Mouse (Mus musculus) CH12.LX (cell line): ENCODE data around the gene Mrpl39.

ENCODE experiments used
- CTCF ChIP-seq, 2 experiments: IDR thresholded peaks in 1 of 2; conservative IDR thresholded peaks in 1 of 2; 2 replicates each; pipeline ENCODE4 v1.5.1; 2011 to 2012; ENCODE audit warnings: low read depth in 2 of 2, low read length in 2 of 2, improper control_type of control experiment in 1 of 2, inconsistent platforms in 1 of 2, mild to moderate bottlenecking in 1 of 2, moderate library complexity in 1 of 2
- SIN3A ChIP-seq: IDR thresholded peaks from 2 replicates; pipeline ENCODE4 v1.6.1; 2012; ENCODE audit warnings: low read length, improper control_type of control experiment, inconsistent platforms
- ZMIZ1 ChIP-seq: IDR thresholded peaks from 2 replicates; pipeline ENCODE4 v1.6.1; 2012; ENCODE audit warnings: low read depth, mild to moderate bottlenecking, inconsistent platforms, low read length, improper control_type of control experiment

- TF ChIP-seq SIN3A (no peak), CTCF (conservative IDR thresholded peaks at IDR 0.05 in 1 of 2, IDR thresholded peaks at IDR 0.05 in 1 of 2; ENCODE audit: low read depth in 2 of 2, low read length in 2 of 2) (no peak), ZMIZ1 (no peak; the same call in 1 of the 2 replicates)
Observed at GRCm38 (mm10) chr16:84703769-84704660, 31.5 kb downstream of the Mrpl39 start.
